Mouse (Mus musculus) ES-Bruce4 (cell line): ENCODE measurements at regions not wholly inside any gene's neighbourhood (a gene's known extent, or its start where the extent isn't known, plus 50 kb on each side); places are given as distances from the start of the nearest gene placed in this dataset.

Experiments
- CTCF ChIP-seq: IDR thresholded peaks from one replicate; pipeline ENCODE4 v1.8.1; 2011; ENCODE audit warnings: low read depth, low read length
- EP300 ChIP-seq: IDR thresholded peaks from 2 replicates; pipeline ENCODE4 v1.6.1; 2011; ENCODE audit warnings: low read depth, low read length; ENCODE audit not compliant: insufficient read depth
- POLR2A ChIP-seq: IDR thresholded peaks from one replicate; pipeline ENCODE4 v1.8.1; 2011; ENCODE audit warnings: low read length; ENCODE audit not compliant: insufficient read depth

DNA sequence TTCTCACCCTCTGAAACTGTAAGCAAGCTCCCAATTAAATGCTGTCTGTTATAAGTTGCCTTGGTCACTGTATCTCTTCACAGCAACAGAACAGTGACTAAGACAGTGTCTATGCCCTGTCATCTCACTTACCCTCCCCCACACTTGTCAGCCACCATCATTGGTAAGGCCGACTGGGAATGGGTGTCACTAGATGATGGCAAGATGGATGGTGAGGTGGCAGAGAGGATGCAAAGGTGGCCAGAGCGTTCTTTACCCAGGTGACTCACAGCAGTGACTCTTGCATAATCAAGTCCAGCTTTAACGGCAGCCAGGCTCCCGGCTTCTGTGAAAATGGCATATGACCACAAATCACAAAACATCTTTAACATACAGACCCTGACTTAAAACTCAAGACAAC is 91.9 kb downstream of the Nufip1 start:
- no peak for TF ChIP-seq CTCF
- no peak for TF ChIP-seq EP300
- no peak for TF ChIP-seq POLR2A
